Mouse (Mus musculus): ENCODE measurements at regions not wholly inside any gene's neighbourhood (a gene's known extent, or its start where the extent isn't known, plus 50 kb on each side); places are given as distances from the start of the nearest gene placed in this dataset.

DNA sequence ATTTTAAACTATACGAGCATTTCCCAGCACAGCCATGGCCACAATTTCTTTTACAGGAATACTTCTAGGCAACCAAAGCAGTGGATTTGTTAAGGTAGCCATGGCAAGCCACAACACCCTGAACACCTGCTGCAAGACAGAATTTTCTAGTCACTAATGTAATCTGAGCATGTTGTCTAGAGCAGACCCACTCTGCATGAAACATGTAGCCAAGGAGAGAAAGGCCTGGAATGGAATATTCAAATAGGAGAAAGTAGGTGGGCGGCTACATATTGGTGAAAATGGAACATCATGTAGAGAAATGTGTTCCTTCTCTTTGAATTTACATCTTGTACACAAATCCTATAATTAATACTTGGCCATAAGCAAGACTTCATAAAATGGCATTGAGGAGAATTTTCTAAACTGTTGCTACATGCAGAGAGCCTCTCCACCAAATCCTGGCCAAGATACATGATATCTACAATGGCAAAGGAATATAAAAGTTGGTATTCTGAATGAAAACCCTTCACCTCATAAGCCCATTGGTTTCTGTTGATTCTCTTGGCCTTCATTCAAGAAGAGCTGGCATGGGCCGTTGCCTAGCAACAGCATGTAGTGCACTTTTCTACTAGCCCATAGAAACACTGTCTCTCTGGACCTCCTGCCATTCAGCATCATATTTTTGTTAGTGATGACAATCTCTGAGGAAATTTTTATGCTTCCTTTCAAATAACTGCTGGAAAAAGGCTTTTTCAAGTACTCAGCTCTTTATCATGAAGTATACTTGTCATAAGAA is 816.3 kb downstream of the Cypt12 start:
- TF ChIP-seq CTCF (IDR thresholded peaks at IDR 0.05; ENCODE audit: low read depth) (no peak), EP300 (optimal IDR thresholded peaks at IDR 0.05) (no peak)

Measured in stomach, postnatal 0 days (tissue).